Mouse (Mus musculus) heart, postnatal 0 days (tissue): Measurements from ENCODE around the gene Pi4kb.
A peak's percentile ranks its signal among the peaks of the same experiment; 100 is the strongest.

Experiments
- CTCF ChIP-seq: IDR thresholded peaks from 2 replicates; pipeline ENCODE4 v1.5.1; 2016; ENCODE audit warnings: antibody characterized with exemption, control low read depth, low read depth
- EP300 ChIP-seq: IDR thresholded peaks from 2 replicates; pipeline ENCODE4 v1.6.1; 2016; ENCODE audit warnings: antibody characterized with exemption, low read depth

DNA sequence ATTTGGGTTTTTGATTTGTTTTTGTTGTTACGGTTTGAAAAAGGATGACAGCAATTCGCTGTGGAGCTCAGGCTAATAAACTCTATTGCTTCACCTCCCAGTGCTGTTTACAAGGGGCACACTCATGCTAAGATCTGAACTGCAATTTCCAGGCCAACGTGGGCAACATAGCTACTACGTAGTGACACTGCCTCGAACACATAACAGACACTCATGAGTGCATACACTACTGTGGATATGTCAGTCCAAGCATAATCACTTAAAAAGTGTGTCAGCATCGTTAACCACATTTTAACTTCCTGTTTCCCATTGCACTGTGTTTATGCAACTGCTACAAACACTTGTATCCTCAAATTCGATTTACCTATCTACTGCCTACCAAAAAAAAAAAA is 68.3 kb downstream of the Pi4kb start:
- TF ChIP-seq CTCF (no peak), EP300 (0 out of 2 replicates have a peak, but pooled peaks have one; percentile 28)
